ENCODE assay signal across 7 mouse cellular contexts in genomic region chr10:79916081-79916480, GRCm38 (mm10). TPM values are rescaled to one million over a fixed set of nuclear protein-coding genes. Genes with fewer than 3 reads are reported as not detected.
DNase-seq lines count a peak whose midpoint lies in the region; ATAC-seq and TF ChIP-seq lines count a peak whose summit lies in the region.

No protein-coding gene starts in this region.

- H3K9ac ChIP-seq in embryonic facial prominence, embryonic 11.5 days (replicated peaks; ENCODE audit: low read length) = peak overlapping the region; percentile 96
- peak overlapping the region; percentile 84 for H3K9ac ChIP-seq in hindbrain, embryonic 15.5 days
- peak overlapping the region; percentile 95 for H3K9ac ChIP-seq in midbrain, embryonic 16.5 days (ENCODE audit: low read depth, low read length)

- 4% methylated on average over 8 of the region's 8 CpGs for WGBS in lung, adult 2 months
- WGBS in embryonic facial prominence, embryonic 11.5 days = 6% methylated on average over 8 of the region's 8 CpGs
- 6% methylated on average over 8 of the region's 8 CpGs for WGBS in hindbrain, embryonic 15.5 days
- WGBS in midbrain, embryonic 16.5 days = 7% methylated on average over 8 of the region's 8 CpGs

- H3K4me1 ChIP-seq in lung, adult 2 months (ENCODE audit: control insufficient read depth, insufficient read depth, low read length) = peaks cover 13% of the 10 kb centered on the region
- H3K4me1 ChIP-seq in embryonic facial prominence, embryonic 11.5 days (ENCODE audit: control insufficient read depth, insufficient read depth, low read length) = peaks cover 8% of the 10 kb centered on the region; the same call in 1 of the 2 replicates
- peaks cover 52% of the 10 kb centered on the region for H3K4me1 ChIP-seq in hindbrain, embryonic 15.5 days (replicated peaks)
- H3K4me1 ChIP-seq in midbrain, embryonic 16.5 days (ENCODE audit: control insufficient read depth, insufficient read depth, low read length) = peaks cover 39% of the 10 kb centered on the region

- no peak for TF ChIP-seq POLR2A in lung, adult 2 months (IDR thresholded peaks at IDR 0.05; ENCODE audit: borderline replicate concordance, extremely low read depth, low read depth, low read length)

- no peaks in the 10 kb centered on the region for H3K36me3 ChIP-seq in embryonic facial prominence, embryonic 11.5 days (replicated peaks; ENCODE audit: control insufficient read depth, insufficient read depth, low read depth, low read length)
- H3K36me3 ChIP-seq in hindbrain, embryonic 15.5 days = 0 out of 2 replicates have a peak, but pooled peaks cover 2% of the 10 kb centered on the region
- H3K36me3 ChIP-seq in midbrain, embryonic 16.5 days (ENCODE audit: control insufficient read depth, insufficient read depth, low read length) = peaks cover 8% of the 10 kb centered on the region; the same call in 1 of the 2 replicates

- no peak for DNase-seq in lung, adult 2 months
- no peak for DNase-seq in lung, postnatal 36 days
- DNase-seq in embryonic facial prominence, embryonic 11.5 days (ENCODE audit: low spot score) = no peak
- no peak for DNase-seq in urinary bladder, postnatal 25 days (ENCODE audit: low spot score)
- DNase-seq in adrenal gland, adult 8-10 months = no peak

- H3K4me3 ChIP-seq in lung, adult 2 months (replicated peaks; ENCODE audit: extremely low read depth, low read depth, low read length) = peak overlapping the region; percentile 89
- H3K4me3 ChIP-seq in embryonic facial prominence, embryonic 11.5 days (ENCODE audit: low read depth, low read length) = peak overlapping the region; percentile 83
- peak overlapping the region; percentile 55 for H3K4me3 ChIP-seq in hindbrain, embryonic 15.5 days
- H3K4me3 ChIP-seq in midbrain, embryonic 16.5 days (ENCODE audit: low read depth, low read length) = peak overlapping the region; percentile 62

- no peak overlapping the region for H3K27ac ChIP-seq in embryonic facial prominence, embryonic 11.5 days (replicated peaks; ENCODE audit: low read depth, low read length)
- H3K27ac ChIP-seq in hindbrain, embryonic 15.5 days (replicated peaks) = peak overlapping the region; percentile 75; the same call in 1 of the 2 replicates
- peak overlapping the region; percentile 79 for H3K27ac ChIP-seq in midbrain, embryonic 16.5 days (ENCODE audit: low read length)

- no peak for TF ChIP-seq CTCF in lung, adult 2 months (IDR thresholded peaks at IDR 0.05; ENCODE audit: insufficient read depth, low read length)

- peak overlapping the region; percentile 91 for H3K4me2 ChIP-seq in embryonic facial prominence, embryonic 11.5 days (ENCODE audit: low read depth, low read length)
- H3K4me2 ChIP-seq in hindbrain, embryonic 15.5 days = peak overlapping the region; percentile 79
- peak overlapping the region; percentile 99 for H3K4me2 ChIP-seq in midbrain, embryonic 16.5 days (ENCODE audit: low read length)

- no peaks in the 10 kb centered on the region for H3K9me3 ChIP-seq in embryonic facial prominence, embryonic 11.5 days (replicated peaks; ENCODE audit: control insufficient read depth, low read length)
- H3K9me3 ChIP-seq in hindbrain, embryonic 15.5 days = no peaks in the 10 kb centered on the region
- H3K9me3 ChIP-seq in midbrain, embryonic 16.5 days (replicated peaks; ENCODE audit: control insufficient read depth, low read length, poor library complexity, severe bottlenecking) = no peaks in the 10 kb centered on the region

- peaks cover 37% of the 10 kb centered on the region for H3K27me3 ChIP-seq in embryonic facial prominence, embryonic 11.5 days (ENCODE audit: control insufficient read depth, insufficient read depth, low read length)
- peaks cover 37% of the 10 kb centered on the region for H3K27me3 ChIP-seq in hindbrain, embryonic 15.5 days
- H3K27me3 ChIP-seq in midbrain, embryonic 16.5 days (ENCODE audit: control insufficient read depth, insufficient read depth, low read depth, low read length) = peaks cover 36% of the 10 kb centered on the region

- no peak for ATAC-seq in embryonic facial prominence, embryonic 11.5 days (replicated peaks; ENCODE audit: insufficient number of reproducible peaks, low FRiP score, low TSS enrichment, low read depth)
- no peak for ATAC-seq in hindbrain, embryonic 15.5 days (ENCODE audit: low FRiP score, low read depth)
- ATAC-seq in midbrain, embryonic 16.5 days = no peak

RNA-seq across cellular contexts. Expression of gene Kiss1r, which starts 0.7 kb away (rescaled TPM):
- polyA plus RNA-seq in lung, adult 2 months (2012; rRNA removed) = 20.9 and 24.4 TPM in 2 replicates
- polyA plus RNA-seq in embryonic facial prominence, embryonic 11.5 days (2014; fragmentation: Nextera tagmentation; extraction: Ambion mirVana) = 0.48 and 0.75 TPM in 2 replicates
- 2.7 and 3.1 TPM in 2 replicates for polyA plus RNA-seq in hindbrain, embryonic 15.5 days (2015; fragmentation: Nextera tagmentation; extraction: Ambion mirVana)
- 3.5 and 3.8 TPM in 2 replicates for polyA plus RNA-seq in midbrain, embryonic 16.5 days (2015; fragmentation: Nextera tagmentation; extraction: Ambion mirVana)
- 1 to 10 TPM; 1.1 to 5.6 (median 4.0) TPM for total RNA-seq in adrenal gland, adult 8-10 months (2022)

RNA-seq across cellular contexts. Expression of gene R3hdm4, which starts 4.9 kb away (rescaled TPM):
- polyA plus RNA-seq in lung, adult 2 months (2012; rRNA removed) = 129 and 162 TPM in 2 replicates
- 116 and 122 TPM in 2 replicates for polyA plus RNA-seq in embryonic facial prominence, embryonic 11.5 days (2014; fragmentation: Nextera tagmentation; extraction: Ambion mirVana)
- polyA plus RNA-seq in hindbrain, embryonic 15.5 days (2015; fragmentation: Nextera tagmentation; extraction: Ambion mirVana) = 258 and 289 TPM in 2 replicates
- polyA plus RNA-seq in midbrain, embryonic 16.5 days (2015; fragmentation: Nextera tagmentation; extraction: Ambion mirVana) = 273 and 293 TPM in 2 replicates
- total RNA-seq in adrenal gland, adult 8-10 months (2022) = 100 to 1,000 TPM in 3 of 4 experiments, 10 to 100 TPM in 1; 99.4 to 132 (median 112) TPM

RNA-seq across cellular contexts. Expression of gene Gm26602, which starts 5.4 kb away (rescaled TPM):
- not detected in 2 replicates for polyA plus RNA-seq in lung, adult 2 months (2012; rRNA removed)
- 4.3 and 11.5 TPM in 2 replicates for polyA plus RNA-seq in embryonic facial prominence, embryonic 11.5 days (2014; fragmentation: Nextera tagmentation; extraction: Ambion mirVana)
- polyA plus RNA-seq in hindbrain, embryonic 15.5 days (2015; fragmentation: Nextera tagmentation; extraction: Ambion mirVana) = 3.0 TPM in 1 of 2 replicates, not detected in the other
- 2.6 and 13.4 TPM in 2 replicates for polyA plus RNA-seq in midbrain, embryonic 16.5 days (2015; fragmentation: Nextera tagmentation; extraction: Ambion mirVana)
- total RNA-seq in adrenal gland, adult 8-10 months (2022) = not detected

RNA-seq across cellular contexts. Expression of gene Med16, which starts 7.4 kb away (rescaled TPM):
- polyA plus RNA-seq in lung, adult 2 months (2012; rRNA removed) = 76.2 and 79.1 TPM in 2 replicates
- polyA plus RNA-seq in embryonic facial prominence, embryonic 11.5 days (2014; fragmentation: Nextera tagmentation; extraction: Ambion mirVana) = 36.5 and 36.9 TPM in 2 replicates
- polyA plus RNA-seq in hindbrain, embryonic 15.5 days (2015; fragmentation: Nextera tagmentation; extraction: Ambion mirVana) = 51.2 and 54.2 TPM in 2 replicates
- 55.4 and 56.6 TPM in 2 replicates for polyA plus RNA-seq in midbrain, embryonic 16.5 days (2015; fragmentation: Nextera tagmentation; extraction: Ambion mirVana)
- 10 to 100 TPM; 50.9 to 60.7 (median 57.8) TPM for total RNA-seq in adrenal gland, adult 8-10 months (2022)

RNA-seq across cellular contexts. Expression of gene Arid3a, which starts 10.8 kb away (rescaled TPM):
- polyA plus RNA-seq in lung, adult 2 months (2012; rRNA removed) = 7.8 and 8.6 TPM in 2 replicates
- polyA plus RNA-seq in embryonic facial prominence, embryonic 11.5 days (2014; fragmentation: Nextera tagmentation; extraction: Ambion mirVana) = 5.0 and 5.2 TPM in 2 replicates
- 2.9 and 3.2 TPM in 2 replicates for polyA plus RNA-seq in hindbrain, embryonic 15.5 days (2015; fragmentation: Nextera tagmentation; extraction: Ambion mirVana)
- polyA plus RNA-seq in midbrain, embryonic 16.5 days (2015; fragmentation: Nextera tagmentation; extraction: Ambion mirVana) = 1.7 and 2.2 TPM in 2 replicates
- total RNA-seq in adrenal gland, adult 8-10 months (2022) = 1 to 10 TPM; 5.3 to 9.8 (median 7.5) TPM
